Mouse (Mus musculus): ENCODE measurements at regions not wholly inside any gene's neighbourhood (a gene's known extent, or its start where the extent isn't known, plus 50 kb on each side); places are given as distances from the start of the nearest gene placed in this dataset.

DNA sequence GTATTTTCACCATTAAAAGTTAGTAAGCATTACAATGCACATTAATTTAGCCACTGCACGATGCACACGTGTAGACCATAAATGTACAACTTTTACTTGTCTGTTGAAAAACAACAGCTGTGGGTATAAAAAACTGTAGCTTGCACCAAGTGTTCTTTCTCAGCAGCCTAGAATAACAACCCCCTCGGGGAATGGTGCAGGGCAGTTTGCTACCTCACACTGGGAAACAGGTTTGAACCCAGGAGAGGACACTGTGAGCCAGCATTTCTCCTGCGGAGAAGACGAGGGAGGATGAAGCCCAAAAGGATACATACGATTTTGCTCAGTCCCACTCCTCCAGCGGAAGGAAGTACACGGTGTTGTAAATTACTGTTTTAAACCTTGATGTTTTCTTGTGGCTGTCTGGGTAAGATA is 65.2 kb upstream of the Usp38 start:
- Histone ChIP-seq H3K4me3 (no peak overlapping the region), H3K36me3 (no peaks in the 10 kb centered on the region), H3K27ac (no peak overlapping the region), H3K27me3 (no peaks in the 10 kb centered on the region; the same call in 1 of the 2 replicates), H3K9me3 (no peaks in the 10 kb centered on the region), H3K4me1 (0 out of 2 replicates have a peak, but pooled peaks cover 4% of the 10 kb centered on the region), H3K9ac (no peak overlapping the region), H3K4me2 (no peak overlapping the region)
- ATAC-seq (ENCODE audit: borderline replicate concordance, extremely low read depth, low FRiP score, low TSS enrichment): no peak
- WGBS: 65% methylated on average over 8 of the region's 8 CpGs

DNA sequence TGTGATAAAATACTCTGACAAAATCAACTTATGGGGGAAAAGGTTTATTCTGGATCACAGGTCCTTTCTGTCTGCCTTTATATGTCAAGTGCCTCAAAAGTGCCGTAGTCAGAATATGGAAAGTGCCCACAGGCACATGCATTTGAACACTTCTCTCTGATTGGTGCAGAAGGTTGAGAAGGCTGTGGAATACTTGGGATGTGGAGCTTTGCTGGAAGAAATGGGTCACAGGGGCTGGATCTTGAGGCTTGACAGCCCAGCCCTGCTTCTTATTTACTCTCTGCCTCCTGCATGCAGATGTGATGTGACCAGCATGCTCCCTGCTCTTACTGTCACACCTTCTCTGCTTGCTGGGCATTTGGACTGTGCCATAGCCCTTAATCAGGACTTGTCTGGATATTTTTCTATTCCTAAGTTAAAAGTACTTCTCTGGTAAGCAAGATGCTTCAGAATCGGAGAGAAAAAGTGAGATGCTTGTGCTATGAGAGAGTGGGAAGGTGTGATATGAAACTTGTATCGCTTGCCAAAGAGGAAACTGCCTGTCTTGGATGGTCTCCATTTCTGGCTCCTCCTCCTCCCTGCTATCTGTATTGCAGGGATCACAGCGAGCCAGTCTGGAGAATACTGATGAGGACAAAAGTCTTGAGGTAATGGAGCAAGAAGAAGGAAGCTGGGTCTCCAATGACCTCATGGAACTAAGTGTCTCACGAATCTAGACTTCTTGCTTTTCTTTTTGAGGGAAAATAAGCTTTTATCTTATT is 54.5 kb upstream of the Usp38 start:
- Histone ChIP-seq H3K4me3 (no peak overlapping the region), H3K36me3 (no peaks in the 10 kb centered on the region), H3K9ac (no peak overlapping the region), H3K9me3 (no peaks in the 10 kb centered on the region), H3K4me2 (no peak overlapping the region), H3K27me3 (no peaks in the 10 kb centered on the region), H3K4me1 (peaks cover 10% of the 10 kb centered on the region), H3K27ac (no peak overlapping the region)
- 43% methylated on average over 5 of the region's 5 CpGs for WGBS
- ATAC-seq (ENCODE audit: borderline replicate concordance, extremely low read depth, low FRiP score, low TSS enrichment): peak; percentile 69; the same call in 1 of the 2 replicates

GRCm38 (mm10) chr8:81068519-81068918 is 53.8 kb upstream of the Usp38 start:
- 0 out of 2 replicates have a peak overlapping the region, but pooled peaks have one; percentile 22 for H3K27ac ChIP-seq
- WGBS: 46% methylated on average over 3 of the region's 3 CpGs
- no peaks in the 10 kb centered on the region for H3K36me3 ChIP-seq
- H3K27me3 ChIP-seq: no peaks in the 10 kb centered on the region
- no peak overlapping the region for H3K4me3 ChIP-seq
- peak; percentile 87 for ATAC-seq (ENCODE audit: borderline replicate concordance, extremely low read depth, low FRiP score, low TSS enrichment)
- H3K9ac ChIP-seq: no peak overlapping the region
- H3K4me1 ChIP-seq: peaks cover 10% of the 10 kb centered on the region
- no peaks in the 10 kb centered on the region for H3K9me3 ChIP-seq
- H3K4me2 ChIP-seq: no peak overlapping the region

DNA sequence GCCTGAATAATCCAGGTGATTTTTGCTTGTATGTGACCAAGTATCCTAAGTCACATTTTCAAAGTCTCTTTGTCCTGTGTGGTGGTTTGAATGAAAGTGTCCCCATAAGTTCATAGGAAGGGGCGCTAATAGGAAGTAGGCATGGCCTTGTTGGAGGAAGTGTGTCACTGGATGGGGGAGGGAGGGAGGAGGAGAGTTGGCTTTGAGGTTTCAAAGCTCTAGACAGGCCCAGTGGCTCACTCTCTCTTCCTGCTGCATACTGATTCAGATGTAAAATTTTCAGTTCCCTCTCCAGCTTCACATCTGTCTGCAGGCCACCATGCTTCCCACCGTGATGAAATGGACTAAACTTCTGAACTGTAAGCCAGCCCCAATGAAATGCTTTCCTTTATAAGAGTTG is 52.0 kb upstream of the Usp38 start:
- H3K4me3 ChIP-seq: no peak overlapping the region
- no peaks in the 10 kb centered on the region for H3K27me3 ChIP-seq
- no peaks in the 10 kb centered on the region for H3K36me3 ChIP-seq
- H3K9me3 ChIP-seq: no peaks in the 10 kb centered on the region
- no peak overlapping the region for H3K27ac ChIP-seq
- no peak for ATAC-seq (ENCODE audit: borderline replicate concordance, extremely low read depth, low FRiP score, low TSS enrichment)
- H3K4me2 ChIP-seq: no peak overlapping the region
- no peak overlapping the region for H3K9ac ChIP-seq
- H3K4me1 ChIP-seq: peaks cover 10% of the 10 kb centered on the region
- 90% methylated on average over 2 of the region's 2 CpGs for WGBS
